Mouse (Mus musculus) right cerebral cortex, adult 2 months (tissue): ENCODE results near the gene Olfr1076.
"Not testable (repeated sequence)": the region's sequence is repeated elsewhere in the genome, so short reads cannot be mapped to it uniquely, and the experiment has no call there.

Source experiments
- DNase-seq, 2 experiments: peaks; one replicate each; pipeline ENCODE4 v3.0.0; 2021 to 2022; ENCODE audit warnings: low spot score in 2 of 2

The Olfr1076 gene

GRCm38 (mm10) chr2:86508161-86508560, at the start of gene Olfr1076:
Olfr1076 (plus strand) TSS chr2:86508461.
- DNase-seq, result no peak

- no peak for DNase-seq
Observed at GRCm38 (mm10) chr2:86460434-86460833, 47.8 kb upstream of the Olfr1076 start.

- peak; percentile 71 to 72 for DNase-seq
Observed at GRCm38 (mm10) chr2:86464442-86465109, 43.7 kb upstream of the Olfr1076 start.

- DNase-seq, result no peak
Observed at GRCm38 (mm10) chr2:86487286-86487685, 21.0 kb upstream of the Olfr1076 start, which contains the start of gene Olfr228. Olfr228 (minus strand) TSS chr2:86487386.

GRCm38 (mm10) chr2:86530991-86531390, 22.7 kb downstream of the Olfr1076 start:
- no peak for DNase-seq

GRCm38 (mm10) chr2:86542380-86542779, 34.1 kb downstream of the Olfr1076 start, which contains the start of gene Olfr1079:
Olfr1079 (minus strand) TSS chr2:86542480.
- DNase-seq, result no peak

GRCm38 (mm10) chr2:86558135-86558534, 49.9 kb downstream of the Olfr1076 start, which contains the start of gene Olfr1080:
Olfr1080 (minus strand) TSS chr2:86558235.
- not testable (repeated sequence) for DNase-seq
